Mouse (Mus musculus): ENCODE measurements around the gene S100a14.

- TF ChIP-seq CTCF (IDR thresholded peaks at IDR 0.05; ENCODE audit: control insufficient read depth, insufficient read depth, insufficient read length) (peak; percentile 72), USF1 (IDR thresholded peaks at IDR 0.05; ENCODE audit: low read depth) (no peak), MYOG (IDR thresholded peaks at IDR 0.05; ENCODE audit: control insufficient read depth, extremely low read depth, insufficient read length) (no peak), MAX (IDR thresholded peaks at IDR 0.05) (peak; percentile 49), CEBPB (IDR thresholded peaks at IDR 0.05; ENCODE audit: low read depth) (peak; percentile 5), FOSL1 (IDR thresholded peaks at IDR 0.05; ENCODE audit: insufficient read depth, low read length, poor library complexity, severe bottlenecking) (no peak)
These were observed 1.2 kb upstream of the S100a14 start for GRCm38 (mm10) chr3:90525421-90525820.

All from C2C12 (cell line).